Mouse (Mus musculus) B cell, adult 2 months (primary cell): ENCODE results near the gene Armc7.
"Not testable (repeated sequence)": the region's sequence is repeated elsewhere in the genome, so short reads cannot be mapped to it uniquely, and the experiment has no call there.

Experiments
- DNase-seq, 2 experiments: peaks; one replicate each; pipeline ENCODE4 v3.0.0; 2022

Armc7 gene

DNA sequence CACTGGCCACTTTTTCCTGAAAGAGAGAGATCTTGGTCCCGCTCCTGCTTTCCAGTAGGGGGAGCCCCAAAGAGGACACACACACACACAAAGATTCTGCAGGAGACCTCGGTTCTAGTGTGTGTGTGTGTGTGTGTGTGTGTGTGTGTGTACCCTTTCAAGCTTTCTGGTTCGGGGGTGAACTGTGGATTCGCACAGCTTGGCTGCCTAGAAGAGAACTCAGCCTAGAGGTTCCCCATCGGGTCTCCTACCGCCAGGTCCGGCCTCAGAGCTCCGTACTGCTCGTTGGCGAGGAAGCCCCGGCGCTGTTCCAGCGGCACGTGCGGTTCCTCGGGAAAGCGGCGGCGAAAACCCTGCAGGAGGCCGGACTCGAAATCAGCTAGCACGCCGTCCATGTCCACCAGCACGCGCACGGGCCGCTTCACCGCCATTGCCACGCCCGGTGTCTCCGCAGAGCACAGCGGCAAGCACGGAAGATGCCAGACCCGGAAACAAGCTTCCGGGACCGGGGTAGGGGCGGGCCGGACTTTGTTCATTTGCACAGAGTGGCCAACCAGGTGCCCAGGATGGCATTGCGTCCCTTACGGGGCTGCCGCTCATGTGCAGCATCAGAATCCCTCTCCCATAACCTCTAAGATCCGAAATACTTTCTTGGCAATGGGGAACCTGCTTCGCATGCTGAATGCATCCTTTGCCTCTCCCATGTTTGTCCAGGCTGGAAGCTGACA, 16.1 kb downstream of the Armc7 start, which contains the start of gene Nt5c:
Gene Nt5c (minus strand): TSS at position 507 of the 728 bp plus-strand sequence.
- DNase-seq = peak; percentile 85 to 86

DNA sequence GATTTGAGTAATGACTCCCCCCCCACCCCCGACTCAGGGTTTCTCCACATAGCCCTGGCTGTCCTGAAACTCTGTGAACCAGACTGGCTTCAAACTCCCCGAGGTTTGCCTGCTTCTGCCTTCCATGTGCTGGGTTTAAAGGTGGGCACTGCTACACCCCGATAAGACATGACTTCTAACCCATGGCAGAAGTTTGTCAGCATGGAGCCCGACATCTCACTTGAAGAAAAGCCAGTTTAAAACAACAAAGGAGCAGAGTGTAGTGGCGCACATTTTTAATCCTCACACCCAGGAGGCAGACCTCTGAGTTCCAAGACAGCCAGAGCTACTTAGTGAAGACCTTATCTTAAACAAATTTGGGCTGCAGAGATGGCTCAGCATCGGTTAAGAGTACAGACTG, 16.9 kb downstream of the Armc7 start:
- DNase-seq = no peak

DNA sequence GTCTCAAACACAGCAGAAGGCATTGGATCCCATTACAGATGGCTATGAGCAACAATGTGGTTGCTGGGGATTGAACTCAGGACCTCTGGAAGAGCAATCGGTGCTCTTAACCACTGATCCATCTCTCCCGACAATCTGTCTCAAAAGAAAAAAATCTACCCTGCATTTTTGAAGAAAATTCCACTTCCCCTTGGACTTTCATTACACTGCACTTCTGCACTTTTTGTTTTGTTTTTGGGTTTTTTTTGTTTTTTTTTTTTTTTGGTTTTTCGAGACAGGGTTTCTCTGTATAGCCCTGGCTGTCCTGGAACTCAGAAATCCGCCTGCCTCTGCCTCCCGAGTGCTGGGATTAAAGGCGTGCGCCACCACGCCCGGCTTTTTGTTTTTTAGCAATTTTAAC, 21.1 kb downstream of the Armc7 start:
- DNase-seq = not testable (repeated sequence)

GRCm38 (mm10) chr11:115502636-115503035, 27.2 kb downstream of the Armc7 start:
- no peak for DNase-seq

GRCm38 (mm10) chr11:115506586-115506985, 31.1 kb downstream of the Armc7 start:
- no peak for DNase-seq

DNA sequence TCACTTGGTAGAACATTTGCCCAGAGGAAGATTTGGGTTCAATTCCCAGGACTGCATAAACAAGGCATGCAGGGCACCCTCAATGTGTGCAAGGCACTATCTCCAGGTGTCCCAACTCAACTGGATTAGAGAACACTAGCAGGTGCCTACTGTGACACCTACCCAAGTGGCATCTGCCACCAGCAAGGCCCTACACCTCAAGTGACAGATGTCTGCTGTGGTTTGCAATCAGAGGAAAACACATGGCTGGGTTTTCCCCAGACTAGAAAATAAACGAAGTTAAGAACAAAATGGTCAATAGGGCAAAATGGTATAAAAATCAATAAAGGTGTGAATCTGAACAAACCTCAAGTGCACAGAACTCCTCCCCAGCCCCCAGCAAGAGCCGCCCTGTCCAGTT, 32.6 kb downstream of the Armc7 start:
- no peak for DNase-seq

GRCm38 (mm10) chr11:115509773-115510506, 34.5 kb downstream of the Armc7 start:
- no peak for DNase-seq

DNA sequence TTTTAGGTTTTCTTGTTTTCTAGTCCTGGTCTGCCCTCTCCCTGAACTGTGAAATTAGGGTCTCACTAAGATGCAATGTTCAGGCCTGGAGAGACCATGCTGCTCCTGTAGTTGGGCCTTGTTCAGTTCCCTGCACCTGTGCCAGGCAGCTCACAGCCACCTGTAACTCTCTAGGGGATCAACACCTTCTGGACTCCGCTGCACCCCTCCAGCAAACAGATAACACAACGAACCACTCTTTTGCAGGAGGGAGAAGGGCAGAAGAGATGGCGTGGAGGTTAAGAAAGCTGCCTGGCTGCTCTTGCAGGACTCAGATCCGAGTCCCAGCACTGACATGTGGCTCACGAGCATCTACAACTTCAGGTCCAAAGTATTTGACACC, 35.0 kb downstream of the Armc7 start:
- DNase-seq = no peak

- DNase-seq = no peak
Observed at GRCm38 (mm10) chr11:115511121-115511520, 35.7 kb downstream of the Armc7 start.

DNA sequence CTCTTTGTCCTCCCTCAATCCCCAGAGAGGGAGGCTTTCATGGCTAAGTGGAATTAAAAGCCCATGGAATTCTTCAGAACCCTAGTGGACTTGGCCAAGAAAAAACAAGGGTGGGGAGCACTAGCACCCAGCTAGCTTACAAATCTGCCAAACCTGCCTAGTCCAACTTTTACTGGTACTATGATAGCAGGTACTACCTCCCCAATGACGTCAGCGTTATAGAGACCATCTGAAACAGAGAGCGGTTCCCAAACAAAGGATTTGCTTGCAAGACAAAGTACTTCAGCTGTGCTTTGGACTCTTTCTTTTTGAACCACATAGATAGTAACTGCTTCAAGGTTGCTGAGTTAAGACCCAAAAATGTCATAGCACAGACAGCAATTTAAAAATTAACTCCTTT, 36.5 kb downstream of the Armc7 start:
- DNase-seq = no peak

DNA sequence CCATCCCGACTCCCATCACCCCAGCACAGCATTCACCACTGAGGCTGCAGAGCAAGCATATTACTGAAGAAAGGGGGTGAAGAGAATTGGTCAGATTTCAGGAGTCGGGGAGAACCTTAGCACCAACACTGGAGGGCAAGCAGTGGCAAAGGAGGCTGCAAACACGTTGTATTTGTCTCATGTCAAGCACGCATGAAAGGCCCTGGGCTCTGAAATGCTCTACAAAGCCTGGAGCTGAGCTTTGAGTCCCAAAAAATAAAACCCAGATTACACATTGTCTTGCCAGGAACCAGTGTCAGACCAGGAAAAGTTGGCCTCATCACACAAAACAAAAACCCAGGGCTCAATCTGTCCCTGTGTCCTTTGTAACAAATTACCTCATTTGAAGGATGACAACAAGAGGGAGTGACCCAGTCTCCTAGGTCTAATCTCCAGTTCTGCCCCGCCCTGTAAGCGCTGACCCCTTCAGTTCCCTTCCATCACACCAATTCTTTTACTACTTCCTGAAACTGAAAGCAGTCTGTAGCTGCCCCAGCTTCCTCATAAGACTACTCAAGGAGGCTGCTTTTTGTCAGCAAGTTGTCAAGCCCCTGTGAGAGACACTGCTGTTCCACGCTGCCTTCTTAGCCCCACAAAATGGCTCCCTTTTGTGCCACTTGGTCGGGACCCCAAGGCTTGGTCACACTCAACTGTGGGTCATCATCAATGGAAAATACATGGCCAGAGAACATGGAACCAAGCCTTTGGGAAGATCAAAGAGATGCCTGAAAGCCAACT, 37.1 kb downstream of the Armc7 start:
- peak; percentile 65 to 66 for DNase-seq

GRCm38 (mm10) chr11:115513271-115514237, 38.1 kb downstream of the Armc7 start:
- no peak for DNase-seq

DNA sequence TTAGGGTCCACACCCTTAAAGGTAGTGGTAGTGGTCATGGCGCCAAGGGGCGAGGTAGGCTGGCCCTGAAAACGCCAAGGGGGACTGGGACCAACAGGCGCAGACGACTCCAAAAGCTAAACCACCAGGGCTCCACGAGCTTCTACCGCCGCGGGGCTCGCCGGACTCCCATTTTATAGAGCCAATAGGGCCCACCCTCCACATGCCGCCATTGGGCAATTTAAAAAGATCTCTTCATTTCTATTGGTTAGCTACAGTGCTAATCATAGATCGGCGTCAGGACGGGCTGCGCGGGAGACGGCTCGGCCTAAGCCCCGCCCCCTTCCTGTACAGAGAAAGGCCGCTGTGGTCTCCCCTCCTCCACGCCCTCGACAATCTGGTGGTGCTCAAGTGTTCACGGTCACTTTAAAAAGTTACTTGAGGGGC, 38.8 kb downstream of the Armc7 start, which contains the start of gene Jpt1:
Gene Jpt1 (minus strand): TSS at position 150 of the 426 bp plus-strand sequence.
- peak; percentile 96 to 98 for DNase-seq

DNA sequence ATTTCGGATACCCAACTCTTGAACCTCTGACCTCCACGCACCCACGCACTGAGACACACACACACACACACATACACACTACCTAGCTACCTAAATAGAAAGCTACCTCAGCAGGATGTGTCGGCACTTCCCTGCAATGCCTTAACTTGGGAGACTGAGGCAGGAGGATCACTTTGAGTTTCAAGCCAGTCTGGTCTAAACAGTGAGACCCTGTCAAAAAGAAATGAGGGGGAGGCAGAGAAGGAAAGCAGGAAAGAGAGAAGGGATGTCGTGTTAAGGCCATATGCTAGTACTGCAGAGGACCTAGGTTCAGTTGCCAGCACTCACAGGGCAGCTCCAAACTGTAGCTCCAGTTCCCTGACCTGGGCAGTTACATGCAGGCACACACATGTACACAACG, 39.6 kb downstream of the Armc7 start:
- DNase-seq = no peak

DNA sequence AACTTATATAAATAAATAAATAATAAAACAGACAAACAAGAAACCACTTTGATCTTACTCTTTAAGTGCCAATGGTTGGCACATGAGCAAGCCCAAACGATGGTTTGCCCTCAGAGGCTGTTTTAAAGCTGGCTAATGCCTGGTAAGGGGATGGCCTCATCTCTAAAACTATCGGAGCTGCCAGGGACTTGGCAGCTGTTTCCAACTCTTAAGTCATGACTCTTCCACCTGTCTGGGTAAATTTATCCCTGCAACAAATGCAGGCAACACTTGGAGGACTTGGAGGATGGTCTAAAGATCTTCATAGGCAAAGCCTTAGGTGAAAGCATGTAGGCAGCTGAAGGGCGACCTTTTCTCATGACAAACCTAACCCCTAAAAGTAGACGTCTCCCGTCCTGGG, 41.5 kb downstream of the Armc7 start:
- DNase-seq = no peak

DNA sequence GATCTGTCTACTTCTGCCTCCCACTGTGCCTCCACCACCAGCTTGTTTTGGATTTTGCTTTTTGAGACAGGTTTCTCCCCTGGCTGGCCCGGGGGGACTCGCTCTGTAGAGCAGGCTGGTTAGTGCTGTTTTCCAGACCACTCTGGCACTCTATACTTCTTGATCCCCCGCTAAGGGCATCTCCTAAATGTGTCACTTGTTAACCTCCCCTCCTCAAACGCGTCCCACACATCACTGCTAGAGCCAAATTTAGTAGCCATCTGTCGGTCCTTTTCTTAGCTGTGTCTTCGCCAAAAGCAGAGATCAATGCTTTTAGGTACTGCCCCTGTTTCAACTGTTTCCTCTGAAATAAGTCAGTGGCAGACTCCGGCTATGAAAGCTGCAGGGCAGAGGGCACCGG, 43.2 kb downstream of the Armc7 start:
- DNase-seq = no peak

GRCm38 (mm10) chr11:115519581-115519980, 44.1 kb downstream of the Armc7 start:
- DNase-seq = no peak

DNA sequence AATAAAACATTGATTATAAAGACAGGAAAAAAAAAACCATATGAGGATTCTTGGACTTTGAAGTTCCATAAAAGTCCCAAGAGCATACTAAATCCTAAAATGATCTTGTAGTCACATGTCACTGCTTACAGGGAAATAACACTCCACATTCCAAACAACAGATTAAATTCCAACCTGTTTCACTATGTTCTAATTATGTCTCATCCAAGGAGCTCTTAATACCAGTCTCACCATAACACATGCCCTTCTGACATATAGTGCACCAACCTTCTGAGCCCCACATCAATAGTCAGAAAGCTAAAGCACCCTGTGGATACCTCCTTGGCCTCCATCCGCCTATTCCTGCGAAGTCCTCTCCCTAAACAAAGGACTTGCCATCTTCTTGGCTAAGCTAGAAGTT, 44.8 kb downstream of the Armc7 start:
- DNase-seq = no peak

DNA sequence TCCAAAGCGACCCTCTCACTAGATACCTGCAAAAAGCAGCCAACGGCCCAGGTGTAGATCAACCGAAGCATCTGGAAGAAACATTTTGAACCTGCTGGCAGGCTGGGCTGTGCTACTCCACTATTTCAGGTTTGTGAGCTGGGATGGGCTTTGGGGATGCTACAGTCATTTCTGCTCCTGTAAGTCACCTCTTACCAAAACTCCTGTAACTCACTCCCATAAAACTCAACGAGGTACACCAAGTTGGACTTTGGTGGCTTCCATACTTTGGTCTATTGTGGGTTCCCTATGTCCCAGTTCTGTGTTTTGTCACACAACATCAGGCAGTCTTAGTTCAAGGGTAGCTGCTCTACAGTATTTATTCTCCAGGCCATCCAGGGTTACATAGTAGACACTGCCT, 45.6 kb downstream of the Armc7 start:
- DNase-seq = no peak

DNA sequence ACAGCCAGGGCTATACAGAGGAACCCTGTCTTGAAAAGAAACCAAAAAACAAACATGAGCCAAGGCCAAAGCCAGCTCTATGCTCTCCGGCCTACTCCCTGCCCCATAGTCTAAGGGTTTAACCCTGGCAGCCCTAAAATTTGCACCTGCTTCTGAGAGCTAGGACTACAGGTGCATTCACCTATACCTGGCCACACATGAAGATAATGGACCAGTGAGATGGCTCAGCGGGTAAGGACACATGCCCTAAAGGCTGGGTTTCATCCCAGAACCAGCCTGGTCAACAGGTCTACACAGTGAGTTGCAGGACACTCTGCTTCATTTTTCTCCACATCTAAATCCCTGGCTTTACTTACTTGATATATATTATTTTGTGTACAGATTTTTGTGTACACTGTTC, 46.8 kb downstream of the Armc7 start:
- no peak for DNase-seq

- no peak for DNase-seq
Observed at GRCm38 (mm10) chr11:115522703-115523102, 47.2 kb downstream of the Armc7 start.

DNA sequence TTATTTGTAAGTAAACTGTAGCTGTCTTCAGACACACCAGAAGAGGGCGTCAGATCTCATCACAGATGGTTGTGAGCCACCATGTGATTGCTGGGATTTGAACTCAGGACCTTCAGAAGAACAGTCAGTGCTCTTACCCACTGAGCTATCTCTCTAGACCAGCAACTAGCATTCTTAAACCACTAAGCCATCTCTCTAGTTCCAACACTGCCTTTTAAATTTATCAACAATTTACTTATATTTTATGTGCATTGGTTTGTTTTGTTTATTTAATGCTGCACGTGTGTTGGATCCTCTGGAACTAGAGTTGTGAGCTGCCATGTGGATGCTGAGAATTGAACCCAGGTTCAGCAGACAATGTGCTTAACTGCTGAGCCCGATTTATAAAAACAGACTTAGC, 51.0 kb downstream of the Armc7 start:
- DNase-seq = not testable (repeated sequence)
